Mouse (Mus musculus) kidney, postnatal 14 days (tissue): Measurements from ENCODE around the gene P2rx5.
A peak's percentile ranks its signal among the peaks of the same experiment; 100 is the strongest.

Experiments
- DNase-seq: peaks from one replicate; pipeline ENCODE4 v3.0.0; 2022; ENCODE audit warnings: mixed read lengths

The P2rx5 gene

DNA sequence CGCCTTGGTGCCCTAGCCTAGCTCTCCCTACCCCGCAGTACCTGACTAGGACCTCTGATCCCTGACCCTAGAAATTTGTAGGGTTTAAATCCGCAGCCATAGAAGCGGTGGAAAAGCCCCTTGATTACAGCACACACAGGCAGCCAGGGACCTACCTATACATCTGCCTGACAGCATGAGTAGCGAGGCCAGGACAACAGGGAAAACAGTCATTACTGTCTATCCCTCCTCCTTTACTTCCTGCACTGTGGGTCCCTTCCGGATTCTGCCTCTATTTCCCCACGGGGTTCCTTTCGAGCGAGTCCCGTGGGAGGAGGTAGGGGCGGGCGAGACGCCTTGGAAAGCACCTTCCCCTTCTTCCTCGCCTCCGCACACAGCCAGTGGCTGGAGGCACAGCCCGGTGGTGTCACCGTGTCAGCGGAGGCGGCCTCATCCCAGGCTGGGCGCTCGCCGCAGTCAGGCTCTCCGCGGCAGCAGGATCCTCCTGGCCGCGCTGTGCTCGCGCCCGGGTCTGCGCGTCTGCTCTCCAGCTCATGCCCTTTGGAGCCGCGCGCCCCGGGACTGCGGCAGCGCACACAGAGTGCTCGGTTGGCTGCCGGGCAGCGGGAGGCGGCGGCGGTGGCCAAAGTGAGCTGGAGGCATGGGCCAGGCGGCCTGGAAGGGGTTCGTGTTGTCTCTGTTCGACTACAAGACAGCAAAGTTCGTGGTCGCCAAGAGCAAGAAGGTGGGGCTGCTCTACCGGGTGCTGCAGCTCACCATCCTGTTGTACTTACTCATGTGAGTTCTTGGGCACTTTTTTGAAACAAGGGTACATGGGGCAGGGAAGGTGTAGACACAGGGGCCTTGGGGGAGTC is at the start of gene P2rx5:
P2rx5 (plus strand) TSS at position 465 of the 854 bp plus-strand sequence.
- DNase-seq: peak; percentile 79

DNA sequence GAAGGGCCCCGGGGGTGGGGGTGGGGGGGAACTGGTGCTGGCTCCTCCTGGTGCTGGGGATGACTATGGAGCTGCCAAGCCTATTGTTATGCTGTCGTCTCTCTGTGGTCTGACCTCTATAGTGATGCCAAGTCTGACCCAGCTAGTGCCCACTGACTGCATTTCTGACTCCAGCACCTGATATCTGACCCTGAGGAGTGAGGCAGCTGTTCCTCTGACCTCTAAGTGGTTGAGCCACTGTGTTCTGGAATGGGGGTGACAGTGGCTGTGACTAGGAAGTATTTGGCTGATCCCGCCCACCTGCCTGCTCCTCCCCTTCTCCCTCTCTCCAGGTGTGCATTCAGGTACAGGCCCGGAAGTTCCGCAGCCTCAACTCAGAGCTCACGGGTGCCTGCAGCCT is 48.8 kb upstream of the P2rx5 start:
- DNase-seq: no peak

DNA sequence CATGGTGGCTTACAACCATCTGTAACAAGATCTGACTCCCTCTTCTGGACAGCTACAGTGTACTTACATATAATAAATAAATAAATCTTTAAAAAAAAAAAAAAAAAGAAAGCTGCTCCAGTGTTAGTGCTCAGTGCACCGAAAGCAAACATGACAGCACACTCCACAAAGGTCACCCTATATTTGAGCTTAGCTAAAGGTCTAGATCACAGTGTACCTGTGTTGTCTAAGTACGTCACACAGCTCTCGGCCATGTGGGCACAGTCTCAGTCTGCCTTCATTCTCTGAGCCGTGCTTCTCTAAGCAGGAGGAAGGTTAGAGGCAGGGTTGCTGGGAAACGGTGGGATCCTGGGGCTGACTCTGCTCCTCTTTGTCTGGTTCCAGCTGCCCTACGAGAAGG is 33.7 kb upstream of the P2rx5 start:
- no peak for DNase-seq

DNA sequence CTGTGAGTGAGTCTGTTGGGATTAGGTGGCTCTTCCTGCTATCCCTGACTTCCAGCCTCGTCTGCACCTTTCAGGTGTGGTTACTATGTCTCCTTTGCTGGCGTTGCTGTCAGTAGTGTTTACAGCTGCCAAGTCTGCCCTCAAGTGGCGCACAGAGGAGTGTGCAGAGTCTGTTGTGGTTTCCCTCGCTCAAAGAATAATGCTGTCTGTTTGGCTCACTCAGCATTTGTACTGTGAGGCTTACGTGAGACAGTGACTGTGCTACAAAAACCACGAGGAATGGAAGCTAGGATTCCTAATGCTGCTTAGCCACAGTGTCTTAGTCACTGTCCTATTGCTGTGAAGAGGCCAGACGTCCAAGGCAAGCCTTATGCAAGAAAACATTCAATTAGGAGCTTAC is 29.2 kb upstream of the P2rx5 start:
- DNase-seq: peak; percentile 44

DNA sequence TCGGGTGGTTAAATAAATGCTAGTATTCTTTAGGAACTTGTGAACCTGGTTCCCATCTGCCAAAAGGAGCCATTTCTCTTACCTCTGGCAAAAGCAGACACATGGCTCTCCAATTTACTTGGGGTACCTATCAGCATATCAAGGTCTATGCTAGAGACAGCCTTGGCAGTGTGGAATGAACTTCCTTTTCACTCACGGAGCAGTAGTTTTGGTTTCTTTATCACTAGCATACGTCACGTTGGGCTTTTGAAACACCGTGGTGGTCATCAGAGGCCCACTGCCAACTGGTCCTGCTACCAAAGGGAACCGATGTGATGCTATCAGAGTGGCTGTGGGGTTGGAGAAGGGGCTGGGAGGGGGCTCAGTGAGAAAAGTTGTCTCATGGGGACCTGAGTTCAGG is 27.2 kb upstream of the P2rx5 start:
- no peak for DNase-seq

DNA sequence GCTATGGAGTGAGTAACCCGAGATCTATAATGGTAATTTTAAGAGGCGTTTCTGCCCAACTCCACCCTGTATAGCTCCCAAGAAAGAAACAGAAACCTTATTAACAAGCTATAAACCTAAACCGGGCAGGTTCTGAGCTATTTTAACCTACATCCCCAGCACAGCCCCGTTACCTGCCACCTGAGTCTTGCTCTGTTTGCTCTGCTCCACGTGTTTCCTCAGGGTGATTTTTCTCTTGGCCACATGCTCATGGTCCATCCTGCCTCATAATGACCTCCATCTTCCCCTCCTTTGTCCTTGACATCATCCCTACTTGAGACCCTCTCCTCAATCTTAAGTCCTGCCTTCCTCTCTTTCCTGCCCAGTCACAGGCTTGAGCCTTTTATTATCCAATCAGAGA is 26.0 kb upstream of the P2rx5 start:
- DNase-seq: no peak

DNA sequence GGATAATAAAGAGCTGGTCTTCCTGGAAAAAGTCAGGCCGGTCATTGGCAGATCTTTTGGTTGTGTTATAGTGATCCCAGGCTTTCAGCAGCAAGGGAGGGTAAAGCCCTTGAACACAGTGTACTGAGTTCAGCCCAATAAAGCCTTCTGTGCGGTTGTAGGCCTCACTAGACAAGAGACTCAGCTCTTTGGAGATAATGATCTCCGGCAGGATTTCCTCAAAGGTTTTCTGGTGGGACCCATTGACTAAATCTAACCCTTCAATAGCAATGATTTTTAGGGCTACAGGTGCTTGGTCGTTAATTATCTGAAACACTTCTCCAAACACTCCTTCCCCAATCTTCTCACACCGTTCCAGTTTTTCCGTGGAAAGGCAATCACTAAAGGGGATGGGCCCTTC is 23.6 kb upstream of the P2rx5 start:
- DNase-seq: no peak

DNA sequence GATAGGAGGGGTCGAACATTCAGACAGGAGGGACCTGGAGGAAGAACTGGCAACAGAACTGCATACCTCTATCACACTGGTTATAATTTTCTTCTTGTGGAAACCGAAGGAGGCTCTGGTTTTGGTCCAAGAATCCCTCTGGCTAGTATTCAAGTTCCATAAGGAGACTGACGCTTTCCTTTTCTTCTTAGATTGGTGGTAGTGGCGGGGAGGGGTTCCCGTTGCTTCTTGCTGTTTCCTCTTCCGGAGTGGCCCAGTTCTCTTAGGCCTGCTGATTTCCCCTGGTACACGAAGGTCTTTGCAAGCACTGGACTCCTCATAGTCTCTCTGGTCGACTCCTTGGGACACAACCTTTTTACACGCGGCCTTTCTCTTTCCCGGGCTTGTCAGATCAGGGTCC is 23.1 kb upstream of the P2rx5 start:
- DNase-seq: peak; percentile 30

DNA sequence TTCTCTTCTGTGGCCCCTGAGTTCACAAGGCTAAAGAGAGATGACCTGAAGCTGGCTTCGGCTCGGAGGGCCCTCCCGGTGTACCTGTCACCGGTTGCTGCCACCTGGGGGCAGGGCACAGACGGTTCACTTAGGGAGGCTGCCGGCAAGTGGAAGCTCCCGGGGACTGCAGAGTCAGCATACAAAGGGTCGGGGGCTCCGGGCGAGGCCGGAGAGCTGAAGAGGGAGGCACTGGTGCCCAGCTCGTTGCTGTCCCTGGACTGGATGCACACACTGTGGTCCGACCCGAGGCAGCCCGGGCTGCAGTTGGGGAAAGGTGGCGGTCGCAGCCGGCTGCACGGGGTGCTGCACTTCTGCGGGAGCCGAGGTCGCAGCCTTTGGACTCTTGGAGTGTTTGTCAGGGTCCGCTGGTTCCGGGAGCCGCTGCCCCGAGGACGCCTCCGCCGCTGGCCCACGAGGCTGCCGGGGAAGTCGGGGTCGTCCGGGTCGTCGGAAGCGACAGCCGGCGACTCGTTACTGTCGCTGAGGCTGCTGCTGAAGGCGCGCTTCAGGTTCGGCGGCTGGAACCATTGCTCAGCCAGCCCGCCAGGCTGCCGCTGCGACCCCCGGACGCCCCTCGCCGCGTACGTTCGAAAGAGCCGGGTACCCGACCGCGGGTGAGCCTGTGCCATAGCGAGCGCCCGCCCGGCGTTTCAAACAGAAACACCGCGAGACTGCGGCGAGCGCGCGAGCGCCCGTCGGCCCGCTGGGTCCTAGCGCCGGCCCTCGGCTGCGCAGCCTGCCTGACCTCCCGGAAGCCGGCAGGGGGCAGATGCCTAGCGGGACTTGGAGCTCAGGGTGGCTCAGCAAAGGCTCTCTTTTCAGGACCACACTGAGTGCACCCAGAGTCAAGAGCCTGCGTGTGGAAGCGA is 22.4 kb upstream of the P2rx5 start, which contains the start of gene Haspin:
Haspin (minus strand) TSS at position 704 of the 911 bp plus-strand sequence.
- DNase-seq: peak; percentile 94

DNA sequence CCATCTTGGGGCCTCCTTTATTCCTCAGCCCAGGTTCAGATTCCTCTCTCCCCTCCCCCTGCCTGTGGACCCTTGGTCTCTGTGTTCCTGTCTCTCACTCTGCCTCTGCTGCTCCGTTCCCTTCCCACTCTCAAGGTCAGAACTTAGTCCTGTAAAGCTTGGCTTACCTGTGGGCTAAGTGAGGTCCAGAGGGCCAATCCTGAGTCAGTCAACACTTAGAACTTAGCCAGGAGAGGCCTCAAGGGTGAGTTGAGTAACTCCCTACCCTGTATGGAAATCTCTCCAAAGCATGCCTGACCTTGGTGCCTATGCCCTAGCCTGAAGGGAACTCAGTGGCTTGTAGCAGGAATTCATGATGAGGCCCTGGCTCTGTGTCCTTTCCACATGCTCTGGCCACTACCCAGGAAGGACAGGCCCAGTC is 15.9 kb upstream of the P2rx5 start:
- DNase-seq: peak; percentile 49

DNA sequence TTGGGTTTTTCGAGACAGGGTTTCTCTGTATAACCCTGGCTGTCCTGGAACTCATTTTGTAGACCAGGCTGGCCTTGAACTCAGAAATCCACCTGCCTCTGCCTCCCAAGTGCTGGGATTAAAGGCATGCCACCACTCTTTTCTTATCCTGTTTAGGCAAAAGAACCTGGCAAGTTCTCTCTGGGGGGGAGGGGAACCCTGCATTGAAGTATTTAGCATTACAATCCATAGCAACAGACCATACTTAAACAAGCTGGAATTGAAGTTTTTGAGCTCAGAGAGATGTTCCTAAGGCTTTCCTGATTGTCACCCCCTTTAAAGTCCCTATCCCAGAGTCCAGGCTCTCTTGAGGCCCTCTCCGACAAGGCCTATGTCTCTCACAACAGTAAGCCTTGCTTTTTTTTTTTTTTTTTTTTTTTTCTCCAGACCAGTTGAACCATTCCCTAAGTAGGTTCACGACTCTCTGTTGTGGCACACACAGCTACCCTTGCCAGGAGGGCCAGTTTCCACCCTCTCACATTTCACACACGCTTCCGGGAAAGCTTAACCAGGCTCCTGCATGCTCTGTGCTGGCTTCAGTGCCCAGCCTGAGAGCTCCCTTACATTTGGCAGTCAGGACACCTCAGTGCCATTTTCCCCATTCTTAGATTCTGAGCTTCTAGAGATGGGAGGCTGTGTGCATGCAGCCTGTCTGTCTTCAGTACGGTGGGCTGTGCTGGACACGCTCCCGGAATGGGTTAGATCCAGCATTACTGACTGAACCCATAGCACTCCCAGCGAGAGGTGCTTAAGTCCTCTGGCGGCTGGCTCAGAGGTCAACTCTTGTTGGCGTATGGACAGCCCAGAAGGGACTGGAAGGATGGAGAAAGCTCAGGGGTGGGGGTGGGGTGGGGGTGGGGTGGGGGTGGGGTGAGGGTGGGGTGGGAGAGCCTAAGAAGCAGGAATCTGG is 13.9 kb upstream of the P2rx5 start:
- DNase-seq: peak; percentile 14

DNA sequence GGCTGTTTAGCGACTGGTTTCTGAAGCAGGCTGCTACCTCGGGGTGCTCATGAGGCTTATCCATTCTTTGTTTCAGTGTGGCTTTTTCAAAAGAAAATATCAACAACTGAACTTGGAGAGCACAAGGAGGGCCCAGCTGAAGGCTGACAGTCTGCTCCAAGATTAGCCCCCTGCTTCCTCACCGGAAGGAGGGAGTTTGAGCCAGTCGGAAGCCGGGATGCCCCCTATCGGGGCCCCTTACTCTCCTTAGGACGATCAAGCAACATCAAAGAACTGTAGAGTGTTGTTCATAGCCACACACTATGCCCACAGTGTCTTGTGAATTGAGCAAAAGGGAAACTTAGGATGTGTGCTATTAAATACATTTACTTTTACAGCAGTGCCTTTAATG is 13.3 kb upstream of the P2rx5 start:
- no peak for DNase-seq

DNA sequence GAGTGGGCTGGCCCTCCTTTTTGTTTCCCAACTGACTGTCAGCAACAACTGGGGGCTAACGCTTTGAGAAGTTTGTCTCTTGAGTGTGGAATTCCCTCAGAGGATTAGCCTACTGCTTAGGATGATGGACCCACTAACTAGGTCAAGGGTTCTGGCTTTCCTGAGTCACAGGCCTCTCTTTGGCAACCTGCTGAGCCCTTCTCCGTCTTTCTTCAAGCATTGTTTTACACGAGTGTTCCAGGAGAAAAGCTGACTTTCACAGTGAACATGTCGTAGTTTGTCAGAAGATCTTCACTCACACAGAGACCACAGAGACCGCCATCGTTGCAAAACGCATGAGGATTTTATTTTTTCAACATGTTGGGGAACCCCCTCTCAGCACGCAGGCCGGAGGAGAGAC is 12.0 kb upstream of the P2rx5 start:
- DNase-seq: no peak

DNA sequence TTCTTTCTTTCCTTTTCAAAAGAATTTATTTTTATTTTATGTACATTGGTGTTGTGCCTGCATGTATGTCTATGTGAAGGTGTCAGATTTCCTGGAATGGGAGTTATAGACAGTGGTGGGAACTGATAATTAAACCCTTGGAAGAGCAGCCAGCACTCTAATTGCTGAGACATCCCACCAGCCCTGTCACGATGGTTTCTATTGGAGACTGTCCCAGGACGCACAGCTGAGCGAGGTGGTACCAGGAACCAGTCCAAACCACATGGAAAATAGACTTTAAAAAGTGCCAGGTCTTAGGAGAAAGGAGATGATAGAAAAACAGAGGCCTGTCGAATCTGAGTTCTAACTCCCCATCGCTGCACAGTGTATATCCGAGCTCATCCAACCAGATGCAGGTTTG is 5.2 kb upstream of the P2rx5 start:
- DNase-seq: no peak

DNA sequence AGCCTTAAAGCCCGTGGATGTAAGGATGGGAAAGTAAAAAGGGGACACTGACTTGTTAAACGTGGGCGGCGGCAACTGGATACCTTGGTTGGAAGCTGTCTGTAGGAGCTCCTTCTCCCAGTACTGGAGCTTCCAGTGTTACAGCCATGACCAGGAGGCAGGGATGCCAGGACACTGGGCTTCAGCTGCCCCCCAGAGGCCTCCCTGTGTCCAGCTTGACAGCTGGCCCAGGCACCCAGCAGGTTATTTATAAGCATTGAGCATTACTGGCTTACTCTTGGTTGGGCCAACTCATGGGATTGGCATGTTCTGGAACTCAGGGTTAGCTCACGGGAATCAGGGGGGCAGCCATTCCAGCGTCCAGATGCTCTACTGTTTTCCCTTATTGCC is 585 bp downstream of the P2rx5 start:
- peak; percentile 57 for DNase-seq

DNA sequence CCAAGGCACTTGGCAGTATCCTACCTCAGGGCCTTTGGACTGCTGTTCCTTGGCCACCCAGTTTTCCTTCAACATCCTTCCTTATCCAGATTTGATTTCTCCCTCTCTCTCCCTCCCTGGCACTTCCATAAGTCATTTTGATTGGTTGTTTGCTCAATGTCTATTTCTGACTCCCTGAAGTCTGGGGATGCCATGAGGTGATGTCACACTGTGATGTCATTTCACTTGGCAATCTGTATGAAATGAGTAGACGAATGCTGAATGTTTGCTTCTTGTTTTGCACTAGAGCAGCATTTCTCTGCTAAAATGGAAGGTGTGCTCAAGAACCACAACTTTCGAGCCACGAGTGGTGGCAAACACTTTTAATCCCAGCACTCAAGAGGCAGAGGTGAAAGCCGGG is 1.4 kb downstream of the P2rx5 start:
- no peak for DNase-seq

DNA sequence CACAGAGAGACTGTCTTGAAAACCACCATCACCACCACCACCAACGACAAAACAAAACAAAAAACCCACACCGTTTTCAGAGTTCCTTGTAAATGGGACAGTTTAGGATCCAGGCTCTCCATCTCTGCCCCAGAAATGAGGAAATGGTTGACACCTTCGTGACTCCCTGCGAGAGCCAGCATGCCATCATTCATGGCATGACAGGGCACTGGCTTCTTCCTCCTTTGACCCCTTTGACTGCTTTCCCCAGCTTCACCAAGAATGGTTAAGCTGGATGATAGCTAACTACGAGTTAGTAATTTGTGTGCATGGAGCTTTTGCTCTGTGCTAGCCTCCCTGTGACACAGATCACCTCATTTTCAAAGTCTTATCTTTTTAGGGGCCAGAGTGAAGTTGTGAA is 2.1 kb downstream of the P2rx5 start:
- DNase-seq: no peak

DNA sequence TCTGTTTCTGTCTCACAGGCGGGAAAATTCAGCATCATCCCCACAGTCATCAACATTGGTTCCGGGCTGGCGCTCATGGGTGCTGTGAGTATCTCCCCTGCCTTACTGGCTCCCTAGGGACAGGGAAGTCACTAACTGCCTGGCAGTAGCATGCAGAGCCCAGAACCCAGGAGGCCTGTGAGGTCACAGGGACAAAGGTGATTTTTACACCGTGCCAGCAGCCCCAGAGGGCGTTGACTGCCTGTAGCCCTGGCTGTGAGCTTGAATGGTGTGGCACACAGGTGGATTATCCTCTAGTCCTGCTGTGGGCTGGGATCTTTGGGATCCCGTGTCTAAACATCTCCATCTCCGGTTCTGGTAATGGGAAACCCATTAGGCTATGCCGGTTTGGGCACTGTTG is 7.8 kb downstream of the P2rx5 start:
- peak; percentile 46 for DNase-seq

DNA sequence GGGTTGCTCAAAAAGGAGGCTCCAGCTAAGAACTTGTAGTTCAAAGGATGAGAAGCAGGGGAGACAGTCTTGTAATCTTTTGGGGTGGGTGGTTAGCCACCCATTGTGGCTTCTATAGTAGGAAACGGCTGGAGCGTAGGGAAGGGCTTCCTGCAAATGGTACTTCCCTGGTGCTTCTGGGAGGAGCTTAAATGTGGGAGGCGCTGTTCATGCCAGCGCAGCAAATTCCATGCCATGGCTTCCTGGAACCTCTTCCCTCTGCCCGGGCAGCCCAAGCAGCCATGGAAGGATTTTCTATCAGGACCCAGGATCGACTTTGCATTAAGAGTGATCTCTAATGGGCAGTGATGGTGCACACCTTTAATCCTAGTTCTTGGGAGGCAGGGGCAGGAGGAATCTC is 8.4 kb downstream of the P2rx5 start:
- no peak for DNase-seq

DNA sequence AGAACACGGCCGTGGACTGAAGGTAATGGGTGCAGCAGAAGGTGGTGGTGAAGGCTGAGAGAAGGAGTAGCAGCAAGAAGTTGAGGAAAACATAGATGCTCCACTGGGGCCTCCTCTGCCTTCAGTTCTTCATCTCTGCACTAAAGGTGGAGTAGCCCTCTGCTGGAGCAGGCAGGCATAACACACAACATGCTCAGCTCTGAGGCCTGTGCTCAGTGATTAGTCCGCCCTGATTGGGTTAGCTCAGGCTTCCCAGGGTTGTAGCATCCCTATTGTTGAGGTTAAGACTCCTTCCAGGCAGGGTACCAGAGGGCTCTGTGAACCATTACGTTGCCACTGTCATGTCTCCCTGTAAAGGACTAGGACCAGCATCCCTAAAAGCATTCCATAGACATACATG is 9.0 kb downstream of the P2rx5 start:
- DNase-seq: peak; percentile 72

DNA sequence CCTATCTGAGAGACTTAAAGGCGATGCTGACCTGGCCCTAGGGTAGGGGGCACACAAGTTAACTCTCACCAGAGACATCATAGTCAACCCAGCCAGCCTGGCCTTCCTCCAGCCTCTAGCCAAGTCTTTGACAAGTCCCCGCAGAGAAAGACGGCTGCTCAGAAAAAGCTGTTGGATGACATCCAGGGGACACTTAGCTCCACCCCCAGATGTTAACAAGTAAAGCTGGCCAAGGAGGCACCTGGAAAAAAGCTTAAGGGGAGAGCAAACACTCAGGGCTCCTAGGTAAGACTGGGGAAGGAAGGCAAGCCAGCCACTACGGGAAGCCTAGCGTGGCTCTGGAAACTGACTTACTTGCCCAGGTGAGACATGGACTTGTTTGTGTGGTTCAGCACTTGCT is 12.0 kb downstream of the P2rx5 start:
- DNase-seq: peak; percentile 90

DNA sequence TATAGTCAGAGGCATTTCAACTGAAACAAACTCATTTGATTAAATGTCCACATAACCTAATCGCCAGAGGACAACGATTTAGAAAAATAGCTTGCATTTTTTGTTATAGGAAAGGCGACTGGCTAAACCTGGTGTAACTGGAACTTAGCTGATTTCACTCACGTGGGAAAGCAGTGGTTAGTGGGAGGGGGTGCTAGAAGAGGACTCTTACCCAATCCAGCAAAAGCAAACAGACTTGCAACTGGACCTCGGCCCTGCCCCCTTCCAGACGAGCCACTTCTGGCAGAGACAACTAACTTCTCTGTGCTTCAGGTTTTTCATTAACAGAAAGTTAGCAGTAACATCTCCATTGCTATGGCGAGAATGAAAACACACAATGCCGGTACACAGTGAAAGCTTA is 15.4 kb downstream of the P2rx5 start:
- peak; percentile 89 for DNase-seq

DNA sequence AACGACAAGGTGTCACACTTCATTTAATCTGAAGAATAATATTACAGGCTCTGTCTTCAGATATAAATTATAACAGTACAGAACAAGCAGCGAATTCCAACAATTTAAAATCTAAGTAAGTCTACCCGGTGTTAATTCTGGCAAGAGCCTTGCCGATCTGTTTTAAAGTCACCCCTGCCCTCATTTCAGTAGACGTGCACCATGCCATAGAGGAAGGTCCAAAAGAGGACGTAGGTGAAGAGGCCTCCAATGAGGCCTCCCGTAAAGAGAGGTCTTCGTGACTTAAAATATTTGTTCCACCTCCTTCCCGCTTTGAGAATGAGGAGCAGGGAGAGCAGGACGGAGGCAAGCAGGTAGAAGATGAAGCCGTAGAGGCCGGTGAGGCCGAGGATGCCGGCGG is 16.0 kb downstream of the P2rx5 start:
- no peak for DNase-seq
